Mouse (Mus musculus) erythroid progenitor cell, adult 5-6 weeks (primary cell): ENCODE measurements around the gene Hist1h3d. TPM values are rescaled to one million over a fixed set of nuclear protein-coding genes. Genes with fewer than 3 reads are reported as not detected.
"Not testable (repeated sequence)": the region's sequence is repeated elsewhere in the genome, so short reads cannot be mapped to it uniquely, and the experiment has no call there.

Experiments
- ATAC-seq: replicated peaks from 2 replicates; pipeline ENCODE4 v1.8.0; 2016; ENCODE audit warnings: moderate number of reproducible peaks, mild to moderate bottlenecking, moderate TSS enrichment, inconsistent platforms; ENCODE audit not compliant: poor library complexity, low FRiP score, severe bottlenecking
- total RNA-seq, 2 experiments: library from RNA; stranded (forward) in 1 of 2; stranded (reverse) in 1 of 2; fragments of 150-400 nt in 1 of 2; fragments of 186-747, 209-891 nt in 1 of 2; gene quantifications; 2 replicates each; pipeline versions ENCODE4 v1.2.3 to v1.2.4; 2015 to 2017; ENCODE audit warnings: low replicate concordance in 2 of 2

Hist1h3d gene
- total RNA-seq, 2 experiments from 2014 or later: 363 to 379 TPM

- ATAC-seq: peak; percentile 59
Measured at GRCm38 (mm10) chr13:23581408-23582218, 6.0 kb downstream of the Hist1h3d start, which contains the start of gene Hist1h4d. Hist1h4d (plus strand) TSS chr13:23581598.

DNA sequence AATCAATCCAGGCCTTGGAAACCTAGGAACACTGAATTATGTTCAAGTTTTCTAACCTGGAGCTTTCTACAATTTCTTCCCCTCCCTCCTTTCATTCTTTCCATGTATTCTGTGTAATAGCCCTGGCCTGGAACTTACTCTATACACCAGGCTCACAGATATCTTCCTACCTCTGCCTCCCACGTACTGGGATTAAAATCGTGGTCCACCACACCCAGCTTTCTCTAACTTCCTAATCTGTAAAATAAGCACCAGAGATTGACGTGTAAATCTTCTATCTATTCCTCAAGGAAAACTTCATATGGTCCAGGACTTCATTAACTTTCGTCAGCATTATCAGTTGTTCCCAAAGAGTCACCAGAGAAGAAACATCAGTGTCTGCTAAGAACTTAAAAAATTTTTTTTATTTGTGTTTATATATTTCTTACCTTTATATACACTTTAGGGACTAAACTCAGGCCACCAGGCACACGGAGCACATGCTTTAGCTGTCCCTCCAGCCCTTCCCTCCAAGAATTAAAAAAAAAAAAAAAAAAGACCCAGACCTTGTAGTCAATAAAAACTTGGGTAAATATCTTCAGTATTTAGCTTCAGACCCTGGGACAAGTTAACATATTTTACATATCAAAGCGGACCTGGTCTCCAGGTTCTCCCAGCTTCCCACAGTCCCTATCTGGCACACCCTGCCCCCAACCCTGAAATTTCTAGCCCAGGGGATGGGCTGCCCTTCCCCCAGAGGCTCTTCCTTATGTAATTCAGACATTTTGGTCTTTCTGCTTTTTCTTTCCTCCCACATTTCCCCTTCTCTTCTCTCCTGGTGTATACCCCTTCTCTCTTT is 6.9 kb downstream of the Hist1h3d start:
- ATAC-seq: peak; percentile 15

- ATAC-seq: no peak
Measured at GRCm38 (mm10) chr13:23583387-23584068, 8.0 kb downstream of the Hist1h3d start.

GRCm38 (mm10) chr13:23584331-23584730 is 8.8 kb downstream of the Hist1h3d start:
- ATAC-seq: no peak

DNA sequence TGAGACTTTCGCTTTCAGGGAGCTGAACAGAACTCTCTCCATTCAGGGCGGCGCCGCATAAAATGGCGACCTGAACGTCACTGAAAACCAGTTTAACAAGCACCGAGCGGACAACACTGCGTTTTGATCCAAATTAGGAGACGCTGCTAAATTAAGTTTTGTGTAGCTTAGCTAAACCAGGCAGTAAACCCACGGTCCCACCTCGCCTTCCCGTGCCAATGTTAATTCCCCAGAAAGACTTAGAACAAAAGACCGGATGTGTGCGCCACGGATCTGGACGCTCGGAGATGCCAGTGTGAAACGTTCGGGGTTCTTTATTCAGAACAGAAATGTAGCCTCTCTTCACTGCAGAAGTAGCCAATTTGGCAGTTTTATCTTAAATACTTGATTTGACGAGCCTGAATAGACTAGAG is 9.5 kb downstream of the Hist1h3d start:
- ATAC-seq: peak; percentile 36

DNA sequence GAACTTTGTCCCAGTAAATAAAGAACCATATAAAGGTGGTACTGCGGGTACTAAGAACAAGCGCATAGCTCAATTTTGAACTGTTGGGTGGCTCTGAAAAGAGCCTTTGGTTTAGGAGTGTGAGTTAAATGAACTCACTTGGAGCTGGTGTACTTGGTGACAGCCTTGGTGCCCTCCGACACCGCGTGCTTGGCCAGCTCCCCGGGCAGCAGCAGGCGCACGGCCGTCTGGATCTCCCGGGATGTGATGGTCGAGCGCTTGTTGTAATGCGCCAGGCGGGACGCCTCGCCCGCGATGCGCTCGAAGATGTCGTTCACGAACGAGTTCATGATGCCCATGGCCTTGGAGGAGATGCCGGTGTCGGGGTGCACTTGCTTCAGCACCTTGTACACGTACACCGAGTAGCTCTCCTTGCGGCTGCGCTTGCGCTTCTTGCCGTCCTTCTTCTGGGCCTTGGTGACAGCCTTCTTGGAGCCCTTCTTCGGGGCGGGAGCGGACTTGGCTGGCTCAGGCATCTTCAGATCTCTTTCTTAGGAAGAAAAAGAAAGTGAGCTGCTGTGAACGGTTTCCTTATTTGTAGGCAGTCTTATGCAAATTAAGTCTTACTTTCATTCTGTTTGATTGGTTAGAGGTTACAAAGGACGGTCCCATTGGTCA is 10.0 kb downstream of the Hist1h3d start:
- ATAC-seq: peak; percentile 68

DNA sequence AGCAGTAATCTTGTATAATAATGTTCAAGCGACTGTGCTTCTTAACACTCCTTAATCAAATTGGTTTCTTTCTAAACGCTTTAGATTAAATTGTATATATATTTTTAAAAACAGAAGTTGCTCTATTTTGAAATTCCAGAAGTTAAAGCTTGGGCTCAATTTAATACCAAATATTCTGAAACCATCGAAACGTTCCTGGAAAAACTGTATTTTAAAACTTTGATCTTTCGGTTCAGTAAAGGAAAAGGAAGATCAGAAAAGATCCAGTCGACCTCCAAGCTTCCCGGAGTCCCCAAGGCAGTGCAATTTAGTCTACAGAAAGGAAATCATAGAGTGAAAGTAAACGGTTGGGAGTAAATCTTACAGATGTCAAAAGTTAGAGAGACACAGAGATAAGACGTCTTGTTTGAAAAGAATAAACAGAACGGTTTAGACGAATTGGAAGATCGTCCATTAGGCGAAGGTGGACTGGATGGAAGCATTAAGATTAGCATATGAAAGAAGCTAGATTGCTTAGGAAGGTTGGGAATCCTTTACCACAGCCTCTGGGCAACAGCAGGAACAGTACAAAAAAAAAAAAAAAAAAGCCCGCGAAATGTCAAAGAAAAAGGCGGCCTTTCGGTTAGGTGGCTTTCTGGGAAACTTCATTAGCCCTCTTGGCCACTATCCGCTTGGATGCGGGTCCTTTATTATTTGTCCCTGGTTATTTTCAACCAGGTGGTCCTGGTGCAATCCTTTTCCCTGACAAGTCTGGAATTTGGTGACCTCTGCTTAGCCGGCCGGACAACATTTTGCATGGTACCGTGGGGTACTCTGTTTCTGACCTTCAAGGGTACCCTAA is 10.8 kb downstream of the Hist1h3d start:
- ATAC-seq: peak; percentile 26; the same call in 1 of the 2 replicates

DNA sequence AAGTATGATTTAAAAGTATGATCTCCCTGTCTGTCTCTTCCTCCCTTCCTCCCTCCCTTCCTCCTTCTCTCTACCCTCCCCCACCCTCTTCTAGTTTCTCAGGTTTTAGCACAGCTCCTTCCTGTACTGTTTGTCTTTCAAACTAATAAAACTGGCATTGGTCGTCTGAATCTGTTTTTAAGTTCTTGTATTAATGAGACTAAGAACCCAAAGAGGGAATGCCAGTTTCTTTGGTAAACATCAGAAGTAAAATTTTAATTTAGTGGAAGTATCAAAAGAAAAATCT is 11.3 kb downstream of the Hist1h3d start:
- 0 out of 2 replicates have a peak, but pooled peaks have one; percentile 1 for ATAC-seq

GRCm38 (mm10) chr13:23591206-23591605 is 15.6 kb downstream of the Hist1h3d start:
- no peak for ATAC-seq

DNA sequence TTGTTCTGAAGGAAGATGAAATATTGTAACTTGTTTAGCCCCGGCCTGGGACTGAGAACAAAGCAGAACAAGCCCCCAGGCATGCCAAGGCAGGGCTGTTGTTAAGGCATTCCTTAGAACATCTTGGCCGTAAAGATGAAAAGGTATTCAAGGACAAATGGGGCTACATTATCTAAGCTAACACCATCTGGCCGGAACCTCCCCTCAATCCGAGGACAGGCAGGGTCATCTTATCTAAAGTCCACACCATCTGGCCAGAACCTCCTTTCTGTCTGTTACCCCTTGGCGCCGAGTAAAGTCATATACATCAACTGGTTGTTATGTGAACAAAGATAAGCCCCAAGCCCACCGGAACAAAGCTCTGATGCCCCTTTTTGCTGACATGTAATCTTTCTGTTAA is 16.3 kb downstream of the Hist1h3d start:
- not testable (repeated sequence) for ATAC-seq

DNA sequence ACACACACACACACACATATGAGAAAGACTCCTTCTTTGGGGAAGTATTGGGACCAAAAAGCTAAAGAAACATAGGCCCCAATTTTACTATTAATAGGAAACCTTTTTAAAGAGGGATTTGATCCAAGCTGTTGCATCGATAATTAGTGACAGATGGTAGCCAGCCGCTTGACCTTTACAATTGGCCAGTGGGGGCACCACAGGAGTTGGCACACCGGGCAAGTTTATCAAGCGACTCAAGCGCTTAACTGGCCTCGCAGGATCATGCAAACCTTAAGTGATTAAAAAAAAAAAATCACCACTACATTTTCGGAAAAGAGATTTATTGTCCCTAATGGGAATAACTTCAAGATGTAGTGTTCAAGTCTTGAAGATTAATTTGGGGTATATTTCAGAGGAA is 17.1 kb downstream of the Hist1h3d start:
- no peak for ATAC-seq

GRCm38 (mm10) chr13:23593051-23593770 is 17.6 kb downstream of the Hist1h3d start:
- ATAC-seq: peak; percentile 57

DNA sequence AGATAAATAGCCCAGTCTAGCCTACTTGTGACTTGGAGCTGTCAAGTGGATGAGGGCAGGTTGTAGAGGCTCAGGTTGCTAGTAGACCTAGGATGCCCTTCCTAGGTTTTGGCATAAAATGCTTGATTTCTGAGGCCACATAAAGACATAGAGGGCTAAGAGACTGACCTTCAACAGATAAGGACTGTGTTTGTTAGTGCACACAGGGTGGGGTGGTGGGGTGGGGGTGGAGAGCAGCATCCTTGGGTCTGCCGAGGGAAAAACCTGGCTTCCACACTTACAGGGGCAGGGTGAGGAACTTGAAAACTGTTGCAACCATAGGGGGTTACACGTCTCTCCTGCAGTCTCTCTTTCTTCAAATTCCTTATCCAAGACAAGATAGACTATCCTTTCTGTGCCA is 19.6 kb downstream of the Hist1h3d start:
- ATAC-seq: no peak

DNA sequence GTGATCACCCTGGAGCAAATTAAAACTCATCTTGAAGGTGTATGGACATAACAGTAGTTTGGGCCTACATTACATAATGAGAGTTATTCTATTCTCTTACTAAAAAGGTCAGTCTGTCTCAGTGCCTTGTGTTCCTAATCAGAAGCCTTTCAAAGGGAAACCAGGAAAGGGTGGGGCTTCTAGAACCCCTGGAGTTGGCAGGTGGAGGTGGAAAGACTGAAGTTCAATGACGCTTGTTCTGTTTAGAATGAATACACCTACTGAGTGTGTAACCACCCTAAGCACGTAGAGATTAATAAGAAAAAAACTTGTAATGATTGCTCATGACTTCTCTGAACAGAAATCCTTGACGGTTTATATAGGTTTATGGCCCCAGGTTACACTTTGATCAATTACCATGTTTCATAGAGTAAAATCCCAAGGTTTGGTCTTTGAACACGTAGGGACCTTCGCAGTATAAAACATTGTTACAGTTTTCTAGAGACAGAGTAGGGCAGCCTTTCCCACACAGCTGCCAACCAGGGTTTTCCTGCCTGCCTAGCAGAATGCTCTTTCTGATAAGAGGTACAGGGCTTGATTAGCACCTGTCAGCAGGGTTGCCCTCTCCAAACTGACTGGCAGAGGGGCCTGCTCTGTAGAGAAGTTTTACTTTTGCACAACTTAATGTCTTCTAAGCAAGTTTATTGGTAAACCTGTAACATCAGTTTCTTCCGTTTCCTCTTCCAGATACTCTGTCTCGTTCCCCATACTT is 20.2 kb downstream of the Hist1h3d start:
- ATAC-seq: peak; percentile 93

DNA sequence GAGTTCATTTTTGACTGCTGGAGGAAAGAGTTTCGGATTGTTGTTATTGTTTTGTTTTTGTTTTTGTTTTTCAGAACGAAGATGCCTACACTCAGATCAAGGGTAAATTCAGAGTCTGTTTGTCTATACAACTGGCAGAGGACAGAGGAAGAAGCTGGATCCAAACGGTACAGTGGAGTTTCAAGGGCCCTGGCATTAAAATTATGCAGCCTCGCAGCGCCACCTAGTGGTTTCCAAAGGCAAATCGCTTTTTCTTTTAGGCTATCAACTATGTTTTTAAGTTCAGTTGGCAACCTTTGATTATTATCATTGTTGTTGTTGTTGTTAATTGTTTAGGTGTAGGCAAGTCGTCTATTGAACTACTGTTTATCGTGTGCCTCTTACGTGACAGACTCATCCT is 22.4 kb downstream of the Hist1h3d start:
- peak; percentile 49 for ATAC-seq

DNA sequence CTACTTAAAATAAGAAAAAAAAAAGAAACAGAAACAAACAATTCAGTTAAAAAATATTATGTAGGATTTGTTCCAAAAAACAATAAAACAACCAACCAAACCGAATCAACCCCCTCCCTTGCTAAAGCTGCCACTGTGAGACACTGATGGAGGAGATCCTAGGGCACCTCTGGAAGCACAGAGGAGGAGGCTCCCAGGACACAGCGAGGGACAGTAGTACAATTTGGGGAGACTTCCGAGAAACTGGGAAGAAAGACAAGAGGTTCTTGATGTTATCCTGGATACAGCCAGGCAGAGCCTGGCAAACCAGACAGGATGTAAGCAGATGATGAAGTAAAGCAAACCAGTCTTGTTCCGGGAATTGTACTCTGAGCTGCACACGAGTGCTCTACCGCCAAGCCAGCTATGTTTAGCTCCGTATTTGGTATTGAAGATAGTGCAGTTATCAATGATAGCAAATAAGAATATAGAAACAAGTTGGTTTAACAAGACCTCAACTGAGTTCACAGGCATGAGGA is 27.7 kb downstream of the Hist1h3d start:
- no peak for ATAC-seq

DNA sequence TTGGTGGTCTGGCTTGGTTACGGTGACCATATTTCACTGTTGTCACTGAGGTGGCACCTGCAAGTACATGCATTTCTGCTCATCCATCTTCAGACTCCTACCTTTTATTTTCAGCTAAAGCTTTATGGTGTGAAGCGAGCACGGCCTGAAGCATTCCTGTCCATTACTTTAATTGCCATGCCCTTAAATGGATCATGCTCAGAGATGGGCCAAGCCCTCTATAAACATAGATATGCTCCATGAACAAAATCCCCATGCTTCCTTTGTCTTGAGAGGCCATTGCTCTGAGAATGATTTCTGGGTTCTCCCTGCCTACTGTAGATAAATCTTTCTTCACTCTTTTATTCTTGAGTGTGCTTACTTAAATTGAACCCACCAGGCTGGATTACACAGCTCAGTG is 28.9 kb downstream of the Hist1h3d start:
- no peak for ATAC-seq

DNA sequence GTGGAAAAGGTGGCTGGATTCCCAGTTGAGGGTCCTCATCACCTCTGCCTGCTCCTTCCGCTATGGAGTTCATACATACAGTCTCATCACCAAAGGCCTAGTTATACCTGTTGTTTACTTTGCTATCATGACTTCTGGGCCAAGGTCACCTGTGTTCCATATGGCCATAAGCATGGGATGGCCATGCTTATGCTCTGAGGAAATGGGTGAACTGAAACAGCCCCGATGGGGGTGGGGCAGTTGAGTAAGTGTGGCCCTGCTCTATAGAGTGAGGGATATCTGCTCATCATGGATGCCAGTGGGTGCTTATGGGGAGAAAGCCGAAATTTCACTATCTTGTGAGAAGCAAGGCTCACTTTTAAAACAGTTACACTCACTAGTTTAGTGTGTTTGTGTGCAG is 29.5 kb downstream of the Hist1h3d start:
- no peak for ATAC-seq
